9 mouse cellular contexts compared by ENCODE assay signal in the genomic region with DNA sequence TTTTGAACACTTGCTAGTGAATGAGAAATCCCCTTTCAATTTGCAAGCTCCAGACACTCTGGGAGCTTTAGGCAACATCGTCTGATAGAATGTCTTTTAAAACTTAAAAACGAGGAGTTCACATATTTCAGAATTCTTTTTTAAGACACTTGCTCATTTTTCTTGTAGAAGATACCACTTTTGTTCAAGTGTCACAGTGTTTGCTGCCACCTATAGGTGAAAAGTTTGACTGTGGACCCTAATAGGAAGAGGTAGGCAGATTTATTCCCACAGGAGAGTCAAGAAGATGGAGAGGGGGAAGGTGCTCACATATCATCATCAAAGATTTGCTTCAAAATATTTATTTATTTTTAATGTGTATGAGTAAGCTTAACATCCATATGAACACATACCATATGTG. TPM values are rescaled to one million over a fixed set of nuclear protein-coding genes. Genes with fewer than 3 reads are reported as not detected.
DNase-seq lines count a peak whose midpoint lies in the region; ATAC-seq and TF ChIP-seq lines count a peak whose summit lies in the region.
"Had no signal": no experiment of that assay in that cellular context is flagged by ENCODE, and none has a peak within 500 bp of the region (broad histone marks: within the 10 kb centered on the region; RNA-seq: fewer than 3 reads in every experiment).

No protein-coding gene starts in this region.

- H3K9ac ChIP-seq in liver, adult 2 months (ENCODE audit: low read depth, low read length) = no peak overlapping the region
- no peak overlapping the region for H3K9ac ChIP-seq in liver, embryonic 11.5 days (ENCODE audit: low read depth, low read length)
- no peak overlapping the region for H3K9ac ChIP-seq in MEL (ENCODE audit: control insufficient read depth, low read depth, low read length, poor library complexity, severe bottlenecking)
- H3K9ac ChIP-seq: liver, embryonic 13.5 days had no signal

- H3K27me3 ChIP-seq in liver, adult 2 months (ENCODE audit: control insufficient read depth, insufficient read depth, low read length) = no peaks in the 10 kb centered on the region
- H3K27me3 ChIP-seq in liver, embryonic 11.5 days (replicated peaks; ENCODE audit: control insufficient read depth, insufficient read depth, low read length) = no peaks in the 10 kb centered on the region
- H3K27me3 ChIP-seq in MEL (ENCODE audit: control insufficient read depth in 1 of 2, insufficient read depth in 2 of 2, low read length in 2 of 2) = no peaks in the 10 kb centered on the region
- H3K27me3 ChIP-seq: liver, embryonic 13.5 days had no signal

- WGBS in liver, adult 2 months = 68% methylated on average over 2 of the region's 2 CpGs
- 67% methylated on average over 2 of the region's 2 CpGs for WGBS in liver, embryonic 11.5 days

- TF ChIP-seq POLR2A in liver, adult 2 months (IDR thresholded peaks at IDR 0.05; ENCODE audit: extremely low read depth, insufficient read depth, low read length) = no peak
- TF ChIP-seq POLR2A in MEL (IDR thresholded peaks at IDR 0.05; ENCODE audit: control insufficient read depth in 1 of 2, insufficient read depth in 1 of 2, low read depth in 1 of 2, low read length in 2 of 2, poor library complexity in 1 of 2) = no peak

- H3K4me2 ChIP-seq in liver, embryonic 11.5 days = no peak overlapping the region
- H3K4me2 ChIP-seq: liver, embryonic 13.5 days had no signal

- TF ChIP-seq RAD21 in MEL (IDR thresholded peaks at IDR 0.05; ENCODE audit: low read depth, low read length) = peak; percentile 32

- no peak for DNase-seq in gastrocnemius, adult 2 months
- DNase-seq in gastrocnemius, postnatal 4 days (ENCODE audit: low spot score in 2 of 2) = no peak
- DNase-seq in liver, adult 2 months (ENCODE audit: extremely low read depth, low read depth, low spot score) = peak; percentile 21
- no peak for DNase-seq in liver, embryonic 11.5 days (ENCODE audit: low spot score)
- peak; percentile 60 for DNase-seq in MEL (ENCODE audit: low read depth, low spot score)
- DNase-seq in lung, postnatal 10 days = peak; percentile 50
- DNase-seq in adrenal gland, postnatal 4 days (ENCODE audit: low spot score in 2 of 2) = no peak
- DNase-seq: liver, embryonic 13.5 days had no signal

- H3K9me3 ChIP-seq in liver, embryonic 11.5 days (ENCODE audit: control insufficient read depth, low read length) = no peaks in the 10 kb centered on the region
- H3K9me3 ChIP-seq in MEL (replicated peaks; ENCODE audit: insufficient read depth, low read length) = no peaks in the 10 kb centered on the region
- H3K9me3 ChIP-seq: liver, embryonic 13.5 days had no signal

- H3K4me1 ChIP-seq in liver, adult 2 months (ENCODE audit: control insufficient read depth, insufficient read depth, low read length) = no peaks in the 10 kb centered on the region
- H3K4me1 ChIP-seq in liver, embryonic 11.5 days (replicated peaks; ENCODE audit: control insufficient read depth, insufficient read depth, low read length) = no peaks in the 10 kb centered on the region
- H3K4me1 ChIP-seq in MEL (ENCODE audit: control insufficient read depth in 1 of 2, insufficient read depth in 2 of 2, low read length in 2 of 2) = no peaks in the 10 kb centered on the region
- H3K4me1 ChIP-seq: liver, embryonic 13.5 days had no signal

- no peak for ATAC-seq in liver, embryonic 11.5 days (replicated peaks; ENCODE audit: low FRiP score)
- no peak for ATAC-seq in activated CD4-positive, CD25-positive, alpha-beta regulatory T cell, adult 4 months

- H3K27ac ChIP-seq in gastrocnemius, adult 2 months = no peak overlapping the region
- H3K27ac ChIP-seq in liver, adult 2 months (replicated peaks; ENCODE audit: insufficient read depth, low read depth, low read length) = no peak overlapping the region
- H3K27ac ChIP-seq in liver, embryonic 11.5 days (ENCODE audit: low read depth, low read length) = no peak overlapping the region
- H3K27ac ChIP-seq in MEL (ENCODE audit: control insufficient read depth, low read depth, low read length) = no peak overlapping the region
- H3K27ac ChIP-seq: liver, embryonic 13.5 days had no signal

- intact Hi-C loops in gastrocnemius, adult 2 months (cut with DNase I) = loop anchor here (2.0 to 5.0 kb wide), 2 partner anchors 100 to 312 kb away; no protein-coding TSS in a partner anchor

- H3K36me3 ChIP-seq in liver, adult 2 months (ENCODE audit: control insufficient read depth, insufficient read depth, low read length) = peaks cover 7% of the 10 kb centered on the region; the same call in 1 of the 2 replicates
- H3K36me3 ChIP-seq in liver, embryonic 11.5 days (ENCODE audit: control insufficient read depth, insufficient read depth, low read length) = peaks cover 24% of the 10 kb centered on the region
- H3K36me3 ChIP-seq in MEL (ENCODE audit: control insufficient read depth in 1 of 2, insufficient read depth in 2 of 2, low read length in 2 of 2) = peaks cover 0 to 13% of the 10 kb centered on the region in 2 experiments; a peak in 2 of 4 replicates

- no peaks in the 10 kb centered on the region for H3K79me2 ChIP-seq in liver, adult 2 months (ENCODE audit: control insufficient read depth, insufficient read depth, low read length)
- no peaks in the 10 kb centered on the region for H3K79me2 ChIP-seq in MEL (ENCODE audit: control insufficient read depth, insufficient read depth, low read length, poor library complexity)

- peak; percentile 74 for TF ChIP-seq CTCF in gastrocnemius, adult 2 months (IDR thresholded peaks at IDR 0.05)
- TF ChIP-seq CTCF in liver, adult 2 months (IDR thresholded peaks at IDR 0.05; ENCODE audit: low read depth, low read length) = no peak
- TF ChIP-seq CTCF in MEL (IDR thresholded peaks at IDR 0.05 in 2 of 3, conservative IDR thresholded peaks at IDR 0.05 in 1 of 3; ENCODE audit: control insufficient read depth in 1 of 3, insufficient read depth in 1 of 3, low read depth in 2 of 3, low read length in 3 of 3, poor library complexity in 1 of 3, severe bottlenecking in 1 of 3) = peak; percentile 15 to 63 (median 29); a peak in 4 of 6 replicates

- no peak for TF ChIP-seq EP300 in MEL (IDR thresholded peaks at IDR 0.05; ENCODE audit: low read depth in 1 of 2, low read length in 2 of 2)

- H3K4me3 ChIP-seq in gastrocnemius, adult 2 months = no peak overlapping the region
- H3K4me3 ChIP-seq in liver, adult 2 months (ENCODE audit: insufficient read depth, low read depth, low read length) = no peak overlapping the region
- no peak overlapping the region for H3K4me3 ChIP-seq in liver, embryonic 11.5 days (ENCODE audit: low read depth, low read length)
- H3K4me3 ChIP-seq in MEL (ENCODE audit: control insufficient read depth in 1 of 2, insufficient read depth in 1 of 2, low read depth in 2 of 2, low read length in 2 of 2) = no peak overlapping the region
- H3K4me3 ChIP-seq: liver, embryonic 13.5 days had no signal

TF ChIP-seq in MEL, 35 proteins besides CTCF, POLR2A, EP300 and RAD21:
- TF ChIP-seq NRF1 (IDR thresholded peaks at IDR 0.05; ENCODE audit: insufficient read depth, low read depth, low read length, poor library complexity, severe bottlenecking) (no peak), ELF1 (IDR thresholded peaks at IDR 0.05; ENCODE audit: low read depth, low read length) (no peak), SMC3 (IDR thresholded peaks at IDR 0.05; ENCODE audit: low read depth, low read length) (peak; percentile 40)
TF ChIP-seq in MEL: peak in this region for 1.

RNA-seq across cellular contexts. Expression of a gene that starts 8.4 kb away (rescaled TPM):
- 1 to 10 TPM; 6.7 to 8.1 TPM for total RNA-seq in gastrocnemius, adult 2 months (2021)
- 10 to 100 TPM; 20.2 to 22.2 TPM for total RNA-seq in gastrocnemius, postnatal 4 days (2021)
- 4.3 and 4.8 TPM in 2 replicates for total RNA-seq in liver, adult 2 months (2014; rRNA removed)
- 7.9 and 8.0 TPM in 2 replicates for polyA plus RNA-seq in liver, adult 2 months (2012; rRNA removed)
- 70.3 and 73.4 TPM in 2 replicates for polyA plus RNA-seq in liver, embryonic 11.5 days (2014; fragmentation: Nextera tagmentation; extraction: Ambion mirVana)
- 63.5 and 80.5 TPM in 2 replicates for total RNA-seq in MEL (2012; rRNA removed)
- 10 to 100 TPM in 1 of 2 experiments, not detected in 1; 87.4 TPM for polyA plus RNA-seq in MEL (2012; ENCODE audit: insufficient read depth in 1 of 2, insufficient read length in 2 of 2, low read depth in 1 of 2, low replicate concordance in 2 of 2, missing spikeins in 1 of 2)
- 10 to 100 TPM; 26.7 to 33.3 TPM for polyA plus RNA-seq in activated CD4-positive, CD25-positive, alpha-beta regulatory T cell, adult 4 months (2017; shearing (Covaris generic))
- 10 to 100 TPM; 31.2 to 31.8 TPM for total RNA-seq in adrenal gland, postnatal 4 days (2021)

RNA-seq across cellular contexts. Expression of a gene that starts 59.5 kb away (rescaled TPM):
- total RNA-seq in gastrocnemius, adult 2 months (2021) = 10 to 100 TPM; 16.7 to 25.6 TPM
- 10 to 100 TPM; 42.2 to 48.2 TPM for total RNA-seq in gastrocnemius, postnatal 4 days (2021)
- 24.3 and 31.0 TPM in 2 replicates for total RNA-seq in liver, adult 2 months (2014; rRNA removed)
- 32.1 and 44.5 TPM in 2 replicates for polyA plus RNA-seq in liver, adult 2 months (2012; rRNA removed)
- 34.3 and 37.8 TPM in 2 replicates for polyA plus RNA-seq in liver, embryonic 11.5 days (2014; fragmentation: Nextera tagmentation; extraction: Ambion mirVana)
- total RNA-seq in MEL (2012; rRNA removed) = 17.5 and 18.1 TPM in 2 replicates
- 10 to 100 TPM in 1 of 2 experiments, not detected in 1; 21.5 TPM for polyA plus RNA-seq in MEL (2012; ENCODE audit: insufficient read depth in 1 of 2, insufficient read length in 2 of 2, low read depth in 1 of 2, low replicate concordance in 2 of 2, missing spikeins in 1 of 2)
- polyA plus RNA-seq in activated CD4-positive, CD25-positive, alpha-beta regulatory T cell, adult 4 months (2017; shearing (Covaris generic)) = 100 to 1,000 TPM in 1 of 2 experiments, 10 to 100 TPM in 1; 95.8 to 109 TPM
- 10 to 100 TPM; 57.6 to 59.9 TPM for total RNA-seq in adrenal gland, postnatal 4 days (2021)

Comparison
In these comparisons a context has a peak if more than half of its experiments do, and no peak if none do; other contexts are left out.
1. DNase-seq: peak in liver, adult 2 months (single experiment), MEL (single experiment) and lung, postnatal 10 days (single experiment); none in gastrocnemius, adult 2 months (single experiment), gastrocnemius, postnatal 4 days (0 of 2), liver, embryonic 11.5 days (single experiment) and adrenal gland, postnatal 4 days (0 of 2).